Mouse (Mus musculus) cerebellum, postnatal 10 days (tissue): ENCODE measurements around the gene Aunip.

ENCODE experiments used
- DNase-seq, 2 experiments: peaks; one replicate each; pipeline ENCODE4 v3.0.0; 2021; ENCODE audit warnings: mixed read lengths in 2 of 2

The Aunip gene

GRCm38 (mm10) chr4:134516981-134517380 is 6.2 kb downstream of the Aunip start:
- no peak for DNase-seq

- DNase-seq = no peak
These were observed 6.9 kb downstream of the Aunip start for GRCm38 (mm10) chr4:134517719-134518118.

DNA sequence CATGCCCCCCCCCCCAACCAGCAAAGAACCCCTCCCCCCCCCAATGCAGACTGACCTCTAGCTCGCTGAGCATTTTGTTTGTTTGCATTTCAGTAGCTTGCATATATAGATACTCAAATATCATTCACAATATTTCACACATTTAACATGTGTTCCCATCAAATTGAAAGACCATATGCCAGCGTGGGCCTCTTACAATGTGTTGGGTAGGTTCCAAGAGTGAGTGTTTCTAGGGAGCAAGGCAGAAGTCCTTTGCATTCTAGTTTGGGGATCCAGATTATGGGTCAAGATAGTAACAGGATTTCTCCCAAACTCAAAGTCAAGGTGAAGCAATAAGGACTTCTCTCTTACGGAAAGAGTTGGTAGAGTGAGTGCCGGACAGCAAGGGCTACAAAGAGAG is 7.7 kb downstream of the Aunip start:
- no peak for DNase-seq

DNA sequence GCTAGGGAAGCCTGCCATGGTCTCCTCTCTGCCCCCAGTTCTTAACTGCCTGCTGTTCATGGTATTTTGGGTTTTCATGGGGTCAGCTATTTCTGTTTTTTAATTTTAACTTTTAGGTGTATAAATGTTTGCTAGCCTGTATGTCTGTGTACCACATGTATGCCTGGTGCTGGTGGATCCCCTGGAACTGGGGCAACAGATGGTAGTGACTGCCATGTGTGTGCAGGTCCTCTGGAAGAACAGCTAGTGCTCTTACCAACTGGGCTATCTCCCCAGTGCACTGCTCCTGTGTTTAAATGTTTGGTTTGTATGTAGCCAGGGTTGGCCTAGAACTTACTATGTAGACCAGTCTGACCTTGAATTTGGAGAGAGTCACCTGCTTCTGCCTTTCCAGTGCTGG is 8.5 kb downstream of the Aunip start:
- no peak for DNase-seq

- no peak for DNase-seq
These were observed 12.6 kb downstream of the Aunip start for GRCm38 (mm10) chr4:134523447-134523846.

DNA sequence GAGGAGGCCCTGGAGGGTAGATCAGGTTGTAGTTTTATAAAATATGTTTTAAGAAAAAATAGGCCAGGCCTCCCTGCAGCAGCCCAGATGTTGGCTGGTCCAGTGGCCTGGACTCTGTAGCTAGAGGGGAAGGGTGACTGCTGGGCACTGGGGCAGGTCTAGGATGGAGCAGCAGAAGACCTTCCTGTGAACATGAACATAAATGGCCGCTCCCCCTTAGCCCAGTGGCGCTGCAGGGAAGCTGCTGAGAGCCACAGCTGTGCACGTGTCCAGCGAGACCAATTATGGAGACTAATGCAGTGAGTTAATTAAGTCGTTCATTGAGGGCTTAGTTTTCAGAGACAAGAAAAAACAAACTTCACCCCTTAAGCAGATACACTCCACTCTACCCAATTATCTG is 15.0 kb downstream of the Aunip start:
- no peak for DNase-seq

DNA sequence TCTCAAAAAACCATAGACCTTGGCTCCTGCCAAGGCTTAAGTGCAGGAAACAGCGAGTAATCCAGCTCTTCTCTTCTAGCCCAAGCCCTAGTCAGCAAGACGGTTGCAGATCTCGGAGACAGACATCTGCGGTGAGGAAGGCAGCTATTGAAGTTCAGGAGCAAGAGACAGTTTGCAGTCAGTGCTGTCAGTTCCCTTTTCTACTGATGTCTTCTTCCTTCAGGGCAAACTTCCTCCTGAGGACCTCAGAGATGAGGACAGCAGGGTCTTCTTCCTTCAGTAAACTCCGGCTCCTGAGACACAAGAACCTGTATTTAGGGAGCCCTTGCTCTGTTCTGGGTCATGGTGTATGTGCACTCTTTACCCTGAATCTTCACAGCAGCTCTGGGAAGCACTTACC is 15.4 kb downstream of the Aunip start:
- DNase-seq = no peak

DNA sequence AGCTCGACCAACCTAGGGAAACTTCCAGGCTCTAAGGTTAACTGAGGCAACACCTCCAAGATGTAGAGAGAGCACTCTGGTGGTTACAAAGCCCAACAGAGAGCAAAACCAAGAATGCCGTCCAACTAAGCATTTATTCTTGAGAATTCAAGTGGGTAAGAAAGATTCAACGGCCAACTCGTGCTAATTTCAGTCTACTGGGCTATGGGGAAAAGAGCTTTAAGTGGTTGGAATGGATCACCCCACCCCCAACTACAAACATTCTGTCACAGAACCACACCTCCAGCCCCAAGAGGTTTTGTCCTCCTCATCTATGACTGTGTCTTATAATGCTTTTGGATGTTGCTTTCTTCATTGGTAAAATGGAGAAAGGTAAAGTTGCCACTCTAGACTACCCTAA is 22.1 kb downstream of the Aunip start:
- DNase-seq = no peak

DNA sequence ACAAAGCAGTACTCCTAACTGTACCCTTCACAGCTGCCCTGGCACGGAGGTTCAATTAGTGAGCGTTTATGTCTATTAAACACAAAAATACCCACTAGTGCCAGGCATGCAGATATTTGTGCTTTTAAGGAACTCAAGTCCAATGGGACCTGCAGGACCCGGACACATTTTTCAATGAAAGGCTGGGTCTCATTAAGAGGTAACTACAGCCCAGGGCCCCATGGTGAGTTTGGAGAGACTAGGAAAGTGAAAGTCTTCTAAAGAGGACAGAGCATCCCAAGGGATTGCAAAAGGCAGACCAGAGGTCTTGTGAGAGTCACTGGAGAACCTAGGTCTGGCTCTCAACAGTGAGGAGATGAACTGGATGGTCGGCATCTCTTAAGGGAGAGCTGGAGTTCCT is 22.6 kb downstream of the Aunip start:
- no peak for DNase-seq

DNA sequence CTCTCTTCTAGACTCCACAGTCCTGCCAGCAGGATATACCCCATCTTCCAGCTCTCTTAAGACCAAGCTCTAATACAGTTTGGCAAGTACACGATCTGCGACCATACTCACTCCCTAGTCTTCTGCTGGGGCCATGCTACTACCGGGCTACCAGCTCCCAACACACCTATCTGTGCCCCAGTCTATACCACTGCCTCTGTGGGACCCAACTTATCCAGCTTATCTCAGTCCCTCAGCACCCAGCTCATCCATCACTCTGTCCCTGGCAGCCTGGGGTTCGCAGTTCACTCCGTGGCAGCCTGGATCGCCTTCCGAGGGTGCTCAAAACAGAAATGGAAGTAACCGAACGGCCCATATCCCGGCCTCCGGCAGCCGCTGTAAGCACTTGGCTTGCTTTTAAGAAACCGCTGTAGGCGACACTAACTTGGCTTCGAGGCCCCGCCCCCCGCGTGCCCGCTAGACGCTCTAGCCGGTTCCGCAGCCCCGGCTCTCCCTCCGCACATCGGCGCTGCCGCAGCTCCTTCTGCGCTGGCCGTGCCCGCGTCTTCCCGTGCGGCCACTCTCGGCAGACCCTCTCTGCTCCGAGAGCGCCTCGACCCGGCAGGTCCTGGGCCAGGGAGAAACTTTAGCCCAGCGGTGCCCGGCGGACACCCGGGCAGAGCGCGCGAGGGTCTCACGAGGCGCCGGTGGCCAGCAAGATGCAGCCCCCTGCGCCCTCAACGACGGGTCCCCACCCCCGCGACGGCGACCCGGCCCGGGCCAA is 23.5 kb downstream of the Aunip start:
- DNase-seq = peak; percentile 72 to 74

DNA sequence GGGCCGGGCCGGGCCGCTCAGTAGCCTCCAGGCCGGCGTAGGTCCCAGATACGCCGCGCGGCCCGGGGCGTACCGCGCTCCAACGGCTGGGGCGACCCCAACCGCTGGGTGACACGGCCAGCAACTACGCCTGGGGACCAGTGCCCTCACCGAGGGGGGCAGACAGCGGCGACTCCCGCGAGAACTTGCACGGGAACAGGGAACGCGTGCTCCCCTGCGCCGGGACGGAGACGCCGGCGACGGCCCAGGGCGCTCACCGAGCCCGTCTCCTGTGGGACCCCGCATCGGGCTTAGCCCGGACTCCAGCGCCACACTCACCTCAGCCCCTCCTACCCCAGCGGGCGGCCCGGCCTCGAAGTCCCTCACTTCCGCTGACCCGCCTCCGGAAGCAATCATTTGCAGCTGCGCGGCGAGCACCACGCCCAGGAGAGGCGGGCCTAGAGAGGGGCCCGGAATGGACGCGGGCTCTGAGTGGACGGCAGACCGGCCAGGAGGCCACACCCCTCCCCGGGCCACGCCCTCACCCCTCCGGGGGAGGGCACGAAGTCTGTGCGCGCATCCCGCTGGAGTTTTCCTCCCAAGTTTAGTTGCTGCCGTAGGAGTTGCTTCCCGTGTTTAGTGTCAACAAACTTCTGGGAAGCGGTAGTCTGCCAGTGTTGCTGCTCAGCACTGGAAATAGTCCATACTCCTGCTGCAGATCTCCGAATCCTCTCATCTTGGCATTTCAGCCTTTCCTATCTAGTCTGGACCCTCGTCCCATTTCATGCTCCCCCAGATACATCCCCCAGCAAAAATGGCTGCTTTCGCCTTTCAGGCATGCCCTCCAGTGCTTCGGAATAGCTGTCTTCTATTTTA is 24.4 kb downstream of the Aunip start, which contains the start of gene Mtfr1l:
Gene Mtfr1l, minus strand, starts transcription at position 456 of the 855 bp plus-strand sequence.
- DNase-seq = peak; percentile 97 to 98

DNA sequence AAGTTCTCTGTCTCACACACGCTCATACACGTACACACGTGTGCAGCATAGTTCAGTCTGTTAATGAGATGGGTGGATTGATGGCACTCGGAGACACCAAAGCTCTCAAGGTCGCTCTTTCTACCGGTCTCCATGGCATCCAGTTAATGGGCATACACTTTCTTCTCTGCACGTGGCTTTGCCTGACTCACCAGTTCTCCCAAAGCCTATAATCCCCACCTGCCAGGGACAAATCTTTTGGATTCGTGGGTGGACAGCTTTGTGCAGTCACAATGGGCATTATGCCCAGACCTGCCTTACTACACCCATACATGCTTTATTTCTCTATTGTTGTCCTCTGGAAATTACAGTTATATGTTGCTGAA is 25.0 kb downstream of the Aunip start:
- DNase-seq = peak; percentile 40 to 52

DNA sequence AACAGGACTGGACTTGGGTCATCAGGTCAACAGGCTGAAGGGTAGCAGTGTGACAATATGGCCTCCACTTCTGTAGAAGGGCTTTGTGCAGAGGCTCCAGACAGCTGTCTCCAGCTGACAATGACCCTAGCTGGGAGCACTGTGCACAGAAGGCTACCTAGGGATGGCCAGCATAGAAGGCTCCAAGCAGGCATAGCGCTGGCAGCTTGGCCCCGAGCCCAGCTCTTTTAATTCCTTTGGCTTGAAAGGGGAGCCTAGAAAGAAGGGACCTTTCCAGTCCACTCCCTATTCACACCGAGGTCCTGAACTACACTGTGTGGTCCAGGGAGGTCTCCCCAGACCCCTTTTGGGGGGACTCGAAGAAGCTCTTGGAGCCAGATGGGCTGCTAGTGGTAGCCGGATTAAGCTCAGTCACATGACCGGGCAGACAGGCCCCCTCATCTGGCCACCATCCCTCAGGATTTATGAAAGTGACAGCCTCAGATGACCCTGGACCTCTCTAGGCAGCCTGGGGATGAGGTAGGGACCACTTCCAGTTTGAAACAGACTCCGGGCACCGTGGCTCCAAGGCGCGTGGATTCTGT is 28.3 kb downstream of the Aunip start:
- peak; percentile 72 to 73 for DNase-seq

DNA sequence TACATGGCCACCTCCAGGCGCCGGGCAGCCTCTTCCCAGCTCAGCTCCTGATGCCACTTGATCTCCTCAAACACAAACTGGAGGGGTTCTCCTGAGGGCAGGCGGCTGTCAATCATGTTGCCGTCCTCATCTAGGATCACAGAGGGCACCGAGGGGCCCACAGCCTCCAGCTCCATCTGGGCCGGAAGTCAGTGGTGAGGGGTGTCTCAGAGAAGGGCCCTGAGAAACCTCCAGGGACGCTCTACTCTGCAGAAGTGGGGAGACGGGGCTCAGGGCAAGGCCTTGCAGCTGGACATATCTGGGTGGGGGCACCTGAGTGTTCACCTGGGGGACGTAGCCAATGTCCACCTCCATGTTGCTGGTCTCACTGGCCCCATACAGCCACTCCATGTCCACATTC is 31.9 kb downstream of the Aunip start:
- peak in 1 of 2 experiments; percentile 12 for DNase-seq

- peak; percentile 96 to 97 for DNase-seq
These were observed 32.5 kb downstream of the Aunip start for GRCm38 (mm10) chr4:134543261-134543660.

DNA sequence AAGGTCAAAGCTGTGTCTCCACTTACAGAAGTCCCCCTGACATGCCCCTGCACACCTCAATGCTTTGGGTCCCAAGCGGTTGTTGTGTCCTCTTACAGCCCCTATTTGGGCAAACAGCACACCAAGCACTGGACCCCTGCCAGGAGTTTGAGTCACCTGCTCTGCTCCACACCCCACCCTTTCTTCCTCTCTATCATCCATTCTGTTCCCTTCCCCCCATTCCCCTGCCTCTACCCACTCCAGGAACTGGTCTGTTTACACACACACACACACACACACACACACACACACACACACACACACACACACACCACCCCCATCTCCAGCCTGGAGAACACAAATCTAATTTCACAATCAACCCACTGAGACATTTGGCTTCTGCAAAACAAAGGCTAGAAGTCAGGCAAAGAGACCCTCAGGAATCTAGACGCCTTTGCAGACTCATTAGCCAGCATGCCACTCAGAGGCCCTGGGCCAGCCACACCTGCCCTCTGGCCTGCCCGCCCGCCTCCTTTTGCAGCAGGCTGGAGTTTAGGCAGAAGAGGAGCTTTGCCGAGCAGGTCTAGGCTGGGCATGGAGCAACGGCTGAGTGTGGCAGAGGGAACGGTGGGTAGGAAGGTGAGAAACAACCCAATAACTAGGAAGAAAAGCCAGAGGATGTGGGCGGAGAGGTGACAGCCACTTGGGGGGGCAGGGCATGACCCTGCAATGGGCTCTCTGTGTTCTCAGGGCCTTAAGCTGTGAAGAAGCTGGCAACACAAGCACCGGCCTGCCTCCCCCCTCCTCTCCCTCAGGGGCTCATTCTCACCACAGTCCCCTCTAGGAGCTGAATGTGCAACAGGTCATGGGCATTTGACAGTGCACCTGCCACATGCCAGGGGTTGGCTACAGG is 36.3 kb downstream of the Aunip start:
- DNase-seq = peak; percentile 65

- peak in 1 of 2 experiments; percentile 55 for DNase-seq
These were observed 37.6 kb downstream of the Aunip start for GRCm38 (mm10) chr4:134548169-134548938.

DNA sequence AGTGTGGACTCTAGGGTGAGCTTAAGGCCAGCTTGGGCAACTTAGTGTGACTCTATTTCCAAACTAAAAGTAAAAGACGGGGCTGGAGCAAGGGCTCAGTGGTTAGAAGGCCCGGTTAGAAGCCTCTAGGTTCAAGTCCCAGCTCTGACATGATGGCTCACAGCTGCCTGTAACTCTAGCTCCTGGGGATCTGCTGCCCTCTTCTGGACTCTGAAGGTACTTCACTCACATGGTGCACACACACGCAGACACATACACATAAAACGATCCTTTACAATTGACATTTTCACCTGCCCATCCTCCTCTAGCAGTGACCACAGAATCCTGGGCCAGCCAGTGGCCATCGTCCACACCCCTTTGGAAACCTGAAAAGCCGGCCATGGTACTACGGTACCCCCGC is 39.1 kb downstream of the Aunip start:
- peak; percentile 30 to 43 for DNase-seq

DNA sequence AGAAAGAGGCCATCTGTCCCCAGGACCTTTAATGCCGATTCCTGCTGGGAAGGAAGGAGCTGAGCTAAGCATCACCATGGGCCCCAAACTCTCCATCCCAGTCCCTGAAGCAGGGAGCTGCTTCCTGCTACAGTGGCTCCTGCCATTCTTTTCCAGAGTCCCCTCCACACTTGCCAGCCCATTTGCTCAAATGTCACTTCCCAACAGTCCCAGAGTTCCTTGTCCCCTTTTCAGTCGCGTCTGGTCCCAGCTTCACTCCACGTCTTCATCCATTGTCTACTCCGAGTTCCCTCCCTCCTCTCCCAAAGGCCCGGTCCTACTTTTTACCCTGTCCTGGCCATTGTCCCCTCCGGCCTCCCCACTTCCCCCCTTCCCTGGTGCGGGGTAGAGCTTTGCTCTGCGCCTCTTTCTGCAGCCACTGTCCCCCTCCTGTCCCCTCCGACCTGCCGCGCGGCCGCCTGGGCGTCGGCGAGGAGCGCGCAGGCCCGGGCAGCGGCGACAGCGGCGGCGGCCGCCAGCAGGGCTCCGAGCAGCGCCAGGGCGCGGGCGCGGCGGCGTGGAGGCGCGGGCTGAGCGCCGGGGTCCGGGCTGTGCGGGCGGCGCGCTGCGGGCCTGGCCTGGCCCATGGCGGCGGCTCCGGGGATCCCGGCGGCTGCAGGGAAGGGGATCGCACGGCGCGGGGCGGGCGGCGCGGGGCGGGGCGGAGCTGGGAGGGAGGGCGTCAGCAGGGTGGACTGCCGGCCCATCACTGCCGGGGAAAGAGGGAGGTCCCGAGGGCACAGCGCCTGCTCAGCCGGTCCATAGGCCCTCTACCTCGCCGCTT is 40.9 kb downstream of the Aunip start, which contains the start of gene Selenon:
Gene Selenon, minus strand, starts transcription at position 673 of the 823 bp plus-strand sequence.
- peak; percentile 75 to 88 for DNase-seq

DNA sequence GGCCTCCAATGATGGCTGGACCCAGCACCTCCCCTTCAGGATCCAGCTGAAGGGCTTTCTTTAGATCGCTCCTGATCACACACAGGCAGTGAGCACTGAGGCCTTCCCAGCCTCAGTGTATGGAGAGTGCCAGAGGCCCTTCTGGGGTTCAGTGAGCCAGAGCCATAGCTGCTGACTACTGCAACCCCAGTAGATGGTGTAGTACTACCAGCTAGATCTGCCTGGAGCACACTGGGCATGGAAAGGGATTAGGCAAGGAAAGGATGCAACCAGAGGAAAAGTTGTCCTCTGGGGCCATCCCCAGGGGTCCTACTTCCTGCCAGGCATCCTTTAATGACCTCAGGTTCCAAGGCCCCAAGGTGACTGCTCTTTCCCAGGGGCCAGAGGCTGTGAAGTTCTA is 42.8 kb downstream of the Aunip start:
- peak in 1 of 2 experiments; percentile 52 for DNase-seq
